Mouse (Mus musculus) heart, adult 2 months (tissue): Measurements from ENCODE around the gene Ylpm1.

Experiments
- CTCF ChIP-seq: fragments of 200-600 bp; IDR thresholded peaks from 2 replicates; pipeline ENCODE4 v1.8.1; 2022; ENCODE audit warnings: antibody characterized with exemption, mild to moderate bottlenecking, moderate library complexity
- POLR2A ChIP-seq: fragments of 200-500 bp; IDR thresholded peaks from 2 replicates; pipeline ENCODE4 v1.6.1; 2011; ENCODE audit warnings: mild to moderate bottlenecking, low read depth, low read length, control low read depth; ENCODE audit not compliant: insufficient read depth

DNA sequence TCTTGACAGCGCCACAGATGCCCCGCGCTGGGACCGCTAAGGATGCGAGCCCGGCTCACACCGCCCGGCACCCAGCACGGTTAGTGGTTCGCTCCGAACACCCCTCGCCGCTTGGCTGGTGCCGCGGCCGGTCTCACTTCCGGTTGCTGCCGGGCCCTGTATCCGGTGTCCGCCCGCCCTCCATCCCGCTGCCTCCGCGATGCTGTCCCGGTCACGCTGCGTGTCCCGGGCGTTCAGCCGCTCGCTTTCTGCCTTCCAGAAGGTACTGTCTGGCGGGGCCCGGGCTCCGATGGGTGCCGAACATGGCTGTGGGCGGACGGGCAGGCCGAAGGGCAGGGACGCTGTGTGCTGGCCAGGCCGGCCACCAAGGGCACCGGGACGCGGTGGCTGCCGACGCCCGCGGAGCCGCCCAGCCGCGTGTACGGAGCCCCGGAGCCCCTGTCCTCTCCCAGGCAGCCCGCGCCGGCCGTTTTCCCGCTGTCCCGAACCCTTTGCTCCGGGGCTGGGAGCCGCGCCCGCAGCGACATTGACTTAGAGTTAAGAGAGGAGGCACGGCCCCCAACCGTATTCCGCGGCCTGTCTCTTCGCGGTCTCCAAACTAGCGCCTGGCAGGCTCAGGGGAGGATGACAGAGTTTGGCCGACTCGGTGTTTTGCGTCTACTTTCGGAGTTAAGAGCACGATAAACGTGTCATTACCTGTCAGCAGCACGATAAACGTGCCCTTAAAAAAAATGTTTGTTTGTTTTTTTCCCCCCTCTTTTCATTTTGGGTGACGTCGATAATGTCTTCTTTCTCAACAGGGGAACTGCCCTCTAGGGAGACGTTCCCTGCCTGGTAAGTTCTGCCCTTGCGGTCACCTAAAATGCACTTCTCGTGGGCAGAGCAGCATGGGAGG is 114.8 kb downstream of the Ylpm1 start, which contains the start of the genes Prox2 and Dlst:
- TF ChIP-seq CTCF (0 out of 2 replicates have a peak, but pooled peaks have one; percentile 2), POLR2A (peak; percentile 87)
